Mouse (Mus musculus) cortical plate, adult 2 months (tissue): Measurements from ENCODE around the gene Sox13.

Experiments used
- CTCF ChIP-seq: fragments of 200-500 bp; IDR thresholded peaks from 2 replicates; pipeline ENCODE4 v1.5.1; 2011; ENCODE audit warnings: mild to moderate bottlenecking, control low read depth, low read length; ENCODE audit not compliant: insufficient read depth; ENCODE audit errors: extremely low read depth
- POLR2A ChIP-seq: fragments of 200-500 bp; IDR thresholded peaks from 2 replicates; pipeline ENCODE4 v1.6.1; 2011; ENCODE audit warnings: mild to moderate bottlenecking, low read length, control low read depth; ENCODE audit not compliant: insufficient read depth; ENCODE audit errors: extremely low read depth

DNA sequence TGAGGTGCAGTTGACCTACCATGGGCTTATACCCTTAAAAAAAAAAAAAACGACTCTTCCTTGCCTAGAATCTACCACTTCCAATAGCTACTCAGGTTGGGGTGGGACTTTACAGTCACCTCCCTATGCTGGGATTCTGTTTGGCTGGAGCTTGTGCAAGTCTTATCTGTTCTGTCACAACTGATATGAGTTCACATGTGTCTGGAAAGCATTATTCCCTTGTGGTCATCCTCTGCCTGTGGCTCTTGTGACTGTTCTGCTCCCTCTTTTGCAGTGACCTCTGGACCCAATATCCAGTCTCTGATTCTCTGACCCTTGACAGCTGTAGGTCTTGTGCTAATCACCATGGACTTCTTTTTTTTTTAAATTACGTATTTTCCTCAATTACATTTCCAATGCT lies 31.9 kb upstream of the Sox13 start:
- TF ChIP-seq POLR2A: no peak
- no peak for TF ChIP-seq CTCF
